Mouse (Mus musculus) adrenal gland (tissue): Measurements from ENCODE around the gene Nlgn2.
"Not testable (repeated sequence)": the region's sequence is repeated elsewhere in the genome, so short reads cannot be mapped to it uniquely, and the experiment has no call there.

Experiments
- intact Hi-C: fragments of 180-260 bp; cut with DNase I; formaldehyde crosslinking; loops from one replicate; pipeline ENCODE4 v1.15.1; 2025

Nlgn2 gene

GRCm38 (mm10) chr11:69865561-69865960 is 28.0 kb upstream of the Nlgn2 start:
- intact Hi-C loops = no loop called here

GRCm38 (mm10) chr11:69864138-69864860 is 26.7 kb upstream of the Nlgn2 start:
- intact Hi-C loops = no loop called here

DNA sequence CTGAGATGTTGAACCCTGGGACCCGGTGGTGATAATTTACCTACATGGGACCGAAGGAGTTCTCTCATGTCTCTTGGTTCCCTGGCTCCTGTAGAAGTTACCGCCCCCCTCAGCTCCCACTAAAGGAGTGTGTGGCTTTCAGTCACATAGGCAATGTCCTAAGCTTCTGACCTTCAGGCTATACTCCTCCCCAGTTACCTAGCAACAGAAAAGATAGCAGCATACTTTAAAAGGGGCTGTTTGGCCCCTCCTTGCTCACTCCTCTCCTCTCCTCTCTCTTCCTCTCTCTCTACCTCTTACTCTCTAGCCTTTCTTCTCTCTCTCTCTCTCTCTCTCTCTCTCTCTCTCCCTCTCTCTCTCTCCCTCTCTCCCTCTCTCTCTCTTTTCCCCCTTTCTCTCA is 26.1 kb upstream of the Nlgn2 start:
- intact Hi-C loops = not testable (repeated sequence)

DNA sequence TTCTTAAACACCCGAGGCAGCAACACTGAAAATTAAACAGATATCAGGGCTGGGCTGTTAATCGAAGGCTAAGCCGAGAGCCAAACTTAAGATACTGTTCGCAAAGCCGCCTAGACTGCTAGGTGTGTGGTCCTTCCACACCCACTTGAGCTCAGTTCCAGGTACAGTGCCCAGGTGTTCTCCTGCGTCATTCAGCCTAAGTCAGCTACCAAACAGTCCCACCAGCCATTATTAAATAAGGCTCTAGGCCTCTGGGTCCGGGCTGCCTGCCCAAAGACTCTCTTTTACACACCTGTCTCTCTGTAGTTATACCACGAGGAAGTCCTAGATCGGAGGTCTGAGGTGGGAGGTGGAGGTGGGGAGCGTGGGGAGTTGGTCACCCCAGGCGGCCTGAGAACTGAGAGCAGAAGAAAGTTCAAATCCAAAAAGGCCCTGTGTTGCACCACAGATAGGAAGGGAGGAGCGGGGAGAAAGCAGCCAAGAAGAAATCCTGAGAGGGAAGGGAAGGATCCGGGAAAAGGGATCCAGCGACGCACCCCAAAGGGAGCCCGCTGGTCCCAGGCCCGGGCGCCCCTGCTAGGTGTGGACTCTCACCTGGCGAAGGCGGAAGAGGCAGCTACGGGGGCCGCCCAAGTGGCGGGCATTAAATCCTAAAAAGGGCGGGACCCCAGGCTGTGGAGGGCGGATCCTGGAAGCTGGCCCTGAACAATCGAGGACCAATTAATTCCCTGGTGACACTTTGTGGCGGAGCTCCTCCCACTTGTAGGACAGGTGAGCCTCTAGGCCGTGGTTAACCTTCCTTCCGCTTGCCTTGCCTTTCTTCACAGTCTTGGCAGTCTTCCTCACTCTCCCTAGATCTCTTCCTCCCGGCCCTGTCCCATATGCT is 20.8 kb upstream of the Nlgn2 start, which contains the start of gene Tnk1:
Gene Tnk1 (minus strand): TSS at position 618 of the 886 bp plus-strand sequence.
- intact Hi-C loops = no loop called here

DNA sequence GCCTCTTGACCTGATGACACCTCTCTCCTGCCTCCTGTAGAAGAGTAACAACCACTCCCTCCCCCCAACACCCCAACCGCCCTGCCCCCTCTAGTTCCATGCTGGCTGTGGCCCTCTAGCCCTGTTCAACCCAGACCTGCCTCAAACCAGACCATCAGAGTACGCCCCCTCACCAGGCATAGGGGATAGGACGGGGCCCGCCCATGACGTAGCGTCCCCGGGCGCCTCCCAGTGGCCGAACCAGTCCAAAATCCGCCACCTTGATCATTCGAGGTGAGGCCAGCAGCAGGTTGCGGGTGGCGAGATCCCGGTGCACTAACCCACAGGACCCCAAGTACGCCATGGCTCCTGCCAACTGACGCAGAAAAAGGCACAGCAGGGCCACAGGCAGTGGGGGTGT is 17.8 kb upstream of the Nlgn2 start:
- intact Hi-C loops = no loop called here

DNA sequence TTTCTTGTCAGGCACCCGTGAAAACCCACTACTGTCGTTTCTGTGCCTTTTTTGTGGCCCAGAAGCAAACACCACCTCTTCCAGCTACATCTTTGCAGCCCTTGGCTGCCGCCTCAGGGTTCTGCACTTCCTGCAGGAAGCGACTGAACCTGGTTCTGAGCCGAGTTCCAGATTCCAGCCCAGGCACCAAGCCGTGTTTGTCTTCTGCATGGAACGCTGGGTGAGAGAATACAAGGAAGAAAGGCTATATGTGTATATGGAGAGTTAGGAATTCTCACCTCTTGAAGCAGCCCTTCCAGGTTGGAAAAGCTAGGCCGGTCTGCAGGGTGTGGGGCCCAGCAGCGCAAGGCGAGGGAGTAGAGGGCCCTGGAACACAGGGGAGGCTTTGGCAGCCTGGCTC is 17.1 kb upstream of the Nlgn2 start:
- intact Hi-C loops = no loop called here

- intact Hi-C loops = no loop called here
Measured at GRCm38 (mm10) chr11:69853994-69854393, 16.4 kb upstream of the Nlgn2 start.

- intact Hi-C loops = no loop called here
Measured at GRCm38 (mm10) chr11:69850754-69851153, 13.2 kb upstream of the Nlgn2 start.

GRCm38 (mm10) chr11:69849884-69850283 is 12.3 kb upstream of the Nlgn2 start:
- intact Hi-C loops = no loop called here

DNA sequence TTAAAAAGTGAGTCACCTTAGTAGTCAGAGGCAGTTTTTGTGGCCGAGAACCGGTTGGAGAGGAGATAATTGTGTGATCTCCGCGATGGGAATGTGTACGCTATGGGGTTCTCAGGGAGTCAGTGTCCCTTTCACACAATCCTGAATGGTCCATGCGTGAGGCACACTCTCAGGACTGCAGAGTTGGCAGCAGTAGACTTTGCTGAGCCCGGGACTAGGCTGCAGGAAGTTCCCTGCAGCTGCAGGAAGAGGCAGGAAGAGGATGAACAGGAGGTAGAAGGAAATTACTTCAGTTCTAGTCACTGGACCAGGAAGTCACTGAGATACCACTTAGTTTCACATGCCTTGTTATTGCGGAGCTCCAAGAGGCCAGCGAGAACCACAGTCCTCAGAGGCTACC is 11.5 kb upstream of the Nlgn2 start:
- intact Hi-C loops = no loop called here

DNA sequence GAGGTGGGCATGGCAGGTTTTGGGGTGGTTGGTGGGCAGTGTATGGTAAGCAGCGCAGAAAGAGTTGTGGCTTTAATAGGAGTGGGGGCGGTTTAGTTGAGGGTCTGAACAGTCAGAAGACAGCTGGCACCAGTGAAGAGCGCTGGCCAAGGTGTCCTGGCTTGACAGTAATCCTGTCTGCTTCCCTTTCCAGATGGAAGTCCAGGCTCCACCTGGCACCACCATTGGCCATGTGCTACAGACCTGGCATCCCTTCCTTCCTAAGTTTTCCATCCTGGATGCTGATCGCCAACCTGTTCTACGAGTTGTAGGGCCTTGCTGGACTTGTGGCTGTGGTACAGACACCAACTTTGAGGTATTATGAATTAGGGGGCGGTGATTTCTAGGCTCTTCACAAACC is 10.4 kb upstream of the Nlgn2 start:
- intact Hi-C loops = no loop called here

DNA sequence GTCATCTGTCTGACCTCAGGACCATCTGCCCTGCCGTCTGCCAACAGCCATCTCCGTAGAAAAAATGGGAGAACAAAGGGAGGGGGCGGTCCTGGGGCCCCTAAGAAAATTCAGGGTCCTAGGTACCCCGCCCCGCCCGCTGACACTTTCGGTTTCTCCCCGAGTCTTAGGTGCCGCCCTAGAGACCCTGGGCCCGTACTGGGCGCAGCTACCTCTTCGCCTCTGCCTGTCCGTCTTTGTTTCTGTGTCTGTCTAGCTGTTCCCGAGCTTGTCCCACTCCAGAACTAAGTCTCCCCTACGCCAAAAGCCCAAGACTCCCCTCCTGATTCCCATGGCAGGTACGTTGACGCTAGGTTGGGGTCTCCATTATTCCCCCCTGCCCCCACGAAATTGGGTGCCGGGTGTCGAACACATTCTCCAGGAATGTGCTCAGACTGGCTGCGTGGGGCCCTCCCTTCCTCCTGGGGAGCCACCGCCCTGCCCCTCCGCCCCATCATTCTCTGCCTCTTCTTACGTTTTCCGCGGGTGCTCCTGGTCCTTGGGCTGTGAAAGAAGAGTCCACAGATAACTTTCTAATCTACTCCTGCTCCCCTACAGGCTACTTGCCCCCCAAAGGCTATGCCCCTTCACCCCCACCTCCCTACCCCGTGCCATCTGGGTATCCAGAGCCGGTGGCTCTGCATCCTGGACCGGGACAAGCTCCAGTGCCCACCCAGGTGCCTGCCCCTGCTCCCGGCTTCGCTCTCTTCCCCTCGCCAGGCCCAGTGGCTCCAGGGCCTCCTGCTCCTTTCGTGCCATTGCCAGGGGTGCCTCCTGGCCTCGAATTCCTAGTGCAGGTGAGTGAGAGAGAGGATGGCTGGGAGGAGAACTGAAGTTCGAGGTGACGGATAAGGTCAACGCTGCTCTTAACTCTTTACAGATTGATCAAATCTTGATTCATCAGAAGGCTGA is 9.4 kb upstream of the Nlgn2 start:
- intact Hi-C loops = no loop called here

GRCm38 (mm10) chr11:69846198-69846680 is 8.7 kb upstream of the Nlgn2 start, which contains the start of gene Plscr3:
TSS of gene Plscr3 (plus strand) at chr11:69846376.
- intact Hi-C loops = no loop called here

DNA sequence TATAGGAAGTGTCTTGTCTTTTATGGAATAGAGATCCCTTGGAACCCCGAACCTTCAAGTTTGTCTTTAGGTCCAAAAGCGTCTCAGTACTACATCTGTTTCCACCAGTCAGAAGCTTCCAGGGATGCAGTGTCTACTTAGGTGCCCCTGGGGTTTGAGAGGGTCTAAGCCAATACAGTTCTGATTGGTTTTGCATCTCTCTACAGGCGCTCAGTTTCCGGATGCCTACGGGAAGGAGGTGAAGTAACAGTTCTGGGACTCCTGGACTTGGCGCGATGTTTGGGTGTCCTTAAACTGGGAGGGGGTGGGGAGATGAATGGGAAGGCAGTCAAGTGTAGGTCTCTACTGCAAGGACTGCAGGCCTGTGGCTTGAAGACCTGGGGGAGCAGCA is 1.1 kb upstream of the Nlgn2 start:
- intact Hi-C loops = loop anchor here (5.0 kb wide), 1 partner anchor 36 kb away; the partner anchor contains the start of gene Fgf11

- intact Hi-C loops = loop anchor here (5.0 kb wide), 1 partner anchor 36 kb away; the partner anchor contains the start of gene Fgf11
Measured at GRCm38 (mm10) chr11:69837952-69838713, 549 bp upstream of the Nlgn2 start, which contains the start of gene Tmem256. TSS of gene Tmem256 (plus strand) at chr11:69838514.

DNA sequence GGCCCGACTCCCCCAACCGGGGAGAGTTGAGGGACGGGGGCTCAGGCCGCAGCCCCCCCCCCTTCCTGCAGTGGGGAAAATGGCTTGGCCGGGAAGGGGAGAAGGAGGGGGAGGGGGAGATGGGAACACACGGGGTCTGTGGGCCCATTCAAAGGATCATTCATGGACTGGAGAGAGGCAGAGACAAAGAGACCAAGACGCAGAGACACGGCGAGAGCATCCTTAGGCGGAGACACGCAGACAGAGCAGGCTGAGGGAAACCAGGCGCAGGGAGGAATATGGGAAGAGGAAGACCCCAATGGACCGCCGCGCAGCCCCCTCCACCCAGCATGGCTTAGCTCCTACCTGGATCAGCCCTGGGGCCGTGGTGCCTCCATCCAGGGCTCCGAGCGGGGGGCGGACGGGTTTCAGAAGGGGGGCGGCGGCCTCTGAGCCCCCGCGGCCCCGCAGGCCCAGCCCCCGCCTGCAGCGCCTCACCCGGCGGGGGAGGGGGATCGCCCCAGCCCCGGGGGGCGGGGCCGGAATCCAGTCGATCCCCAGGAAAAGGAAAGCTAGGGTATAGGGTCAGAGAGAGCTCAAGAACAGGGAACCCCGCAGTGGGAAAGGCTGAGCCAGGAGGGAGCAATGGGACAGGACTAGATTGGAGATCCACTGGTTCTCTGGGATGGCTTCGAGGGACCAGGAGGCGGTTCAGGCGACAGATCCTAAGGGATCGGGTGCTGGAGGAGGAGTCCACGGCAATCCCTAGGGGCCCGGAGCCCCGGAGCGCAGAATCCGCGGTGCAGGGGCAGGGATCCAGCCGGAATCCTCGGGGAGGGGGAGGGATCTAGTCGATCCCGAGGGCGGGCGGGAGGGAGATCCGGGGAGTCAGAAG is 644 bp downstream of the Nlgn2 start:
- intact Hi-C loops = loop anchor here (5.0 kb wide), 1 partner anchor 35 kb away; the partner anchor contains the start of gene Fgf11

- intact Hi-C loops = loop anchor here (5.0 kb wide), 1 partner anchor 34 kb away; the partner anchor contains the start of gene Fgf11
Measured at GRCm38 (mm10) chr11:69835966-69836335, 1.6 kb downstream of the Nlgn2 start.

GRCm38 (mm10) chr11:69835326-69835965 is 2.1 kb downstream of the Nlgn2 start:
- intact Hi-C loops = loop anchor here (5.0 kb wide), 1 partner anchor 33 kb away; the partner anchor contains the start of gene Fgf11
